Mouse (Mus musculus): Measurements from ENCODE around the gene Fabp2. TPM values are rescaled to one million over a fixed set of nuclear protein-coding genes. Genes with fewer than 3 reads are reported as not detected.

The Fabp2 gene
- polyA plus RNA-seq (2016; fragmentation: Nextera tagmentation; extraction: Ambion mirVana) = not detected in 2 replicates

- no peaks in the 10 kb centered on the region for H3K36me3 ChIP-seq
- no peak within 1 kb of the TSS for H3K4me3 ChIP-seq
- H3K4me1 ChIP-seq = no peaks in the 10 kb centered on the region
- DNase-seq (ENCODE audit: low spot score) = no peak
- no peak within 1 kb of the TSS for H3K27ac ChIP-seq
- H3K9me3 ChIP-seq (replicated peaks) = no peaks in the 10 kb centered on the region
- H3K27me3 ChIP-seq (ENCODE audit: low read depth, poor library complexity, severe bottlenecking) = no peaks in the 10 kb centered on the region
- 88% methylated on average over 3 of the region's 3 CpGs for WGBS
Measured at GRCm38 (mm10) chr3:122894772-122895171, at the start of gene Fabp2. Gene Fabp2 (plus strand): TSS chr3:122895072.

- no peaks in the 10 kb centered on the region for H3K9me3 ChIP-seq (replicated peaks)
- no peaks in the 10 kb centered on the region for H3K4me1 ChIP-seq
- H3K27me3 ChIP-seq (ENCODE audit: low read depth, poor library complexity, severe bottlenecking) = no peaks in the 10 kb centered on the region
- H3K4me3 ChIP-seq = no peak overlapping the region
- WGBS = 84% methylated on average over 5 of the region's 5 CpGs
- H3K36me3 ChIP-seq = peaks cover 10% of the 10 kb centered on the region
- DNase-seq (ENCODE audit: low spot score) = no peak
- no peak overlapping the region for H3K27ac ChIP-seq
Measured at GRCm38 (mm10) chr3:122848410-122849034, 46.4 kb upstream of the Fabp2 start.

- no peaks in the 10 kb centered on the region for H3K4me1 ChIP-seq
- H3K4me3 ChIP-seq = no peak overlapping the region
- H3K27me3 ChIP-seq (ENCODE audit: low read depth, poor library complexity, severe bottlenecking) = no peaks in the 10 kb centered on the region
- DNase-seq (ENCODE audit: low spot score) = no peak
- 0 out of 2 replicates have a peak, but pooled peaks cover 3% of the 10 kb centered on the region for H3K36me3 ChIP-seq
- no peaks in the 10 kb centered on the region for H3K9me3 ChIP-seq (replicated peaks)
- no peak overlapping the region for H3K27ac ChIP-seq
- 61% methylated on average over 11 of the region's 11 CpGs for WGBS
Measured at GRCm38 (mm10) chr3:122855149-122855548, 39.7 kb upstream of the Fabp2 start.

- no peaks in the 10 kb centered on the region for H3K9me3 ChIP-seq (replicated peaks)
- no peak overlapping the region for H3K4me3 ChIP-seq
- no peak overlapping the region for H3K27ac ChIP-seq
- H3K4me1 ChIP-seq = no peaks in the 10 kb centered on the region
- no peaks in the 10 kb centered on the region for H3K36me3 ChIP-seq
- 90% methylated on average over 2 of the region's 2 CpGs for WGBS
- H3K27me3 ChIP-seq (ENCODE audit: low read depth, poor library complexity, severe bottlenecking) = no peaks in the 10 kb centered on the region
- DNase-seq (ENCODE audit: low spot score) = no peak
Measured at GRCm38 (mm10) chr3:122859829-122860228, 35.0 kb upstream of the Fabp2 start.

DNA sequence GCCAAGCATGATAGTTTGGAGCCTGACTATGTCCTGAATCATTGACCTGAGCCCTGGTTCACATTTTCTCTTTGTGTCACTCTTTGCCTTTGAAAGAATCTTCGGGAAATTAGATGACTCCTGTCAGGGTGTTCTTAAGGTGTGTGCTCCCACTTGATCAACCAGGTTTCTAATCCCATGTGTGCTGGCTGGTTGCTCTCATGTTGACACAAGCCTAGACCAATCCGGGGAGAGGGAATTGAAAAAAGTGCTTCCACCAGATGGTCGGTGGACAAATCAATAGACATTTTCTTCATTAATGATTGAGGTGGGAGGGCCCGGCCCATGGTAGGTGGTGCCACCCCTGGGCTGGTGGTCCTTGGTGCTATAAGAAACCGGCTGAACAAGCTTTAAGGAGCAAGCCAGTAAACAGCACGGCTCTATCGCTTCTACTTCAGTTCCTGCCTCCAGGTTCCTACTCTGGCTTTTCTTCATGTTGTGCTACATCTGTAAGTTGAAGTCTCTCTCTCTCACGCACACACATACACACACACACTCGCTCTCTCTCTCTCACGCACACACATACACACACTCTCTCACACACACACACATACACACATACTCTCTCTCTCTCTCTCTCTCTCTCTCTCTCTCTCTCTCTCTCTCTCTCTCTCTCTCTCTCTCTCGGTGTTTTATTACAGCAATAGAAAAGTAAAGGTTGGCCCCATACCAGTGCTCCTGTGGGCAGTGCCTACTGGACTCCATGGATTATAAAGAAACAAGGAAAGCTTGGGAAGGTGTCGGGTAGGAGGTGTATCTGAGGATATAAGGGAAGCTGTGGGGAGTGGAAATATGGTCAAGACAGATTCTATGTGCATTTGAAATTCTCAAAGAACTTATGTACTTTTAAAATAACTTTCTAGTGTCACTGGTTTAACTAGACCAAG lies 34.0 kb upstream of the Fabp2 start:
- Histone ChIP-seq H3K36me3 (no peaks in the 10 kb centered on the region), H3K27ac (no peak overlapping the region), H3K9me3 (replicated peaks) (no peaks in the 10 kb centered on the region), H3K4me1 (no peaks in the 10 kb centered on the region), H3K4me3 (no peak overlapping the region), H3K27me3 (ENCODE audit: low read depth, poor library complexity, severe bottlenecking) (no peaks in the 10 kb centered on the region)
- no peak for DNase-seq (ENCODE audit: low spot score)
- 89% methylated on average over 12 of the region's 12 CpGs for WGBS

GRCm38 (mm10) chr3:122865092-122865491 lies 29.8 kb upstream of the Fabp2 start:
- H3K36me3 ChIP-seq = no peaks in the 10 kb centered on the region
- no peaks in the 10 kb centered on the region for H3K9me3 ChIP-seq (replicated peaks)
- 86% methylated on average over 4 of the region's 4 CpGs for WGBS
- H3K4me1 ChIP-seq = no peaks in the 10 kb centered on the region
- H3K27ac ChIP-seq = no peak overlapping the region
- H3K27me3 ChIP-seq (ENCODE audit: low read depth, poor library complexity, severe bottlenecking) = no peaks in the 10 kb centered on the region
- no peak for DNase-seq (ENCODE audit: low spot score)
- no peak overlapping the region for H3K4me3 ChIP-seq

- DNase-seq (ENCODE audit: low spot score) = no peak
- H3K9me3 ChIP-seq (replicated peaks) = no peaks in the 10 kb centered on the region
- H3K36me3 ChIP-seq = no peaks in the 10 kb centered on the region
- no peak overlapping the region for H3K4me3 ChIP-seq
- H3K4me1 ChIP-seq = no peaks in the 10 kb centered on the region
- H3K27me3 ChIP-seq (ENCODE audit: low read depth, poor library complexity, severe bottlenecking) = no peaks in the 10 kb centered on the region
- H3K27ac ChIP-seq = no peak overlapping the region
- WGBS = 100% methylated on average over 1 of the region's 1 CpGs
Measured at GRCm38 (mm10) chr3:122868270-122868669, 26.6 kb upstream of the Fabp2 start.

- H3K4me1 ChIP-seq = no peaks in the 10 kb centered on the region
- H3K4me3 ChIP-seq = no peak overlapping the region
- DNase-seq (ENCODE audit: low spot score) = no peak
- H3K9me3 ChIP-seq (replicated peaks) = no peaks in the 10 kb centered on the region
- no peak overlapping the region for H3K27ac ChIP-seq
- H3K27me3 ChIP-seq (ENCODE audit: low read depth, poor library complexity, severe bottlenecking) = no peaks in the 10 kb centered on the region
- 84% methylated on average over 1 of the region's 1 CpGs for WGBS
- no peaks in the 10 kb centered on the region for H3K36me3 ChIP-seq
Measured at GRCm38 (mm10) chr3:122871596-122871995, 23.3 kb upstream of the Fabp2 start.

- no peak overlapping the region for H3K27ac ChIP-seq
- no peaks in the 10 kb centered on the region for H3K27me3 ChIP-seq (ENCODE audit: low read depth, poor library complexity, severe bottlenecking)
- H3K4me3 ChIP-seq = no peak overlapping the region
- 95% methylated on average over 2 of the region's 2 CpGs for WGBS
- H3K36me3 ChIP-seq = no peaks in the 10 kb centered on the region
- peaks cover 2% of the 10 kb centered on the region; the same call in 1 of the 2 replicates for H3K4me1 ChIP-seq
- H3K9me3 ChIP-seq (replicated peaks) = no peaks in the 10 kb centered on the region
- DNase-seq (ENCODE audit: low spot score) = no peak
Measured at GRCm38 (mm10) chr3:122876870-122877269, 18.0 kb upstream of the Fabp2 start.

DNA sequence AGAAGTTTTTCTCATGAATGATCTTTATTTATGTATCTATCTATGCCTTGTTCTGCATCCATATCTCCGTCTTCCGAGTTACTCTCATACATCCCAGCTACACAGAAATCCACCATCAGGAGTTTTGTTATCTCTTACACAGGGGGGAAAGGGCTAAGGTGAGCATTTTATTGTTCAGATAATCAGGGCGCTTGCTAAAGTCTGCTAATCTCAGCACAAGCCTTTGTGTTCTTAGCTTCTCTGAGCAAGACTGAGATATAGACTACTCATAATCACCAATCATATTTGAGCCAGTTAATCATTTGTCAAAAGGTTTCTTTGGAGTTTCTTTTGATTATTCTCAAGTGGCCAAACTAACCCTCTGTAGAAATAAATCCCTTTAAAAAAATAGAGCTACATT lies 17.3 kb upstream of the Fabp2 start:
- DNase-seq (ENCODE audit: low spot score) = no peak
- Histone ChIP-seq H3K9me3 (replicated peaks) (no peaks in the 10 kb centered on the region), H3K4me3 (no peak overlapping the region), H3K27me3 (ENCODE audit: low read depth, poor library complexity, severe bottlenecking) (no peaks in the 10 kb centered on the region), H3K4me1 (peaks cover 2% of the 10 kb centered on the region; the same call in 1 of the 2 replicates), H3K36me3 (no peaks in the 10 kb centered on the region), H3K27ac (no peak overlapping the region)
- WGBS = 94% methylated on average over 3 of the region's 3 CpGs

GRCm38 (mm10) chr3:122878705-122879315 lies 16.1 kb upstream of the Fabp2 start:
- Histone ChIP-seq H3K4me3 (no peak overlapping the region), H3K27ac (no peak overlapping the region), H3K27me3 (ENCODE audit: low read depth, poor library complexity, severe bottlenecking) (no peaks in the 10 kb centered on the region), H3K9me3 (replicated peaks) (no peaks in the 10 kb centered on the region), H3K4me1 (peaks cover 2% of the 10 kb centered on the region; the same call in 1 of the 2 replicates), H3K36me3 (no peaks in the 10 kb centered on the region)
- 89% methylated on average over 8 of the region's 8 CpGs for WGBS
- no peak for DNase-seq (ENCODE audit: low spot score)

GRCm38 (mm10) chr3:122887505-122888301 lies 7.2 kb upstream of the Fabp2 start:
- no peaks in the 10 kb centered on the region for H3K27me3 ChIP-seq (ENCODE audit: low read depth, poor library complexity, severe bottlenecking)
- no peaks in the 10 kb centered on the region for H3K4me1 ChIP-seq
- no peak overlapping the region for H3K4me3 ChIP-seq
- 79% methylated on average over 4 of the region's 4 CpGs for WGBS
- H3K36me3 ChIP-seq = no peaks in the 10 kb centered on the region
- no peak for DNase-seq (ENCODE audit: low spot score)
- H3K9me3 ChIP-seq (replicated peaks) = no peaks in the 10 kb centered on the region
- H3K27ac ChIP-seq = no peak overlapping the region

Measured in limb, embryonic 10.5 days (tissue).